Mouse (Mus musculus): Measurements from ENCODE around the gene Kcmf1. TPM values are rescaled to one million over a fixed set of nuclear protein-coding genes. Genes with fewer than 3 reads are reported as not detected.

Gene Kcmf1
- total RNA-seq, 2 experiments from 2014 or later, result 150 TPM

DNA sequence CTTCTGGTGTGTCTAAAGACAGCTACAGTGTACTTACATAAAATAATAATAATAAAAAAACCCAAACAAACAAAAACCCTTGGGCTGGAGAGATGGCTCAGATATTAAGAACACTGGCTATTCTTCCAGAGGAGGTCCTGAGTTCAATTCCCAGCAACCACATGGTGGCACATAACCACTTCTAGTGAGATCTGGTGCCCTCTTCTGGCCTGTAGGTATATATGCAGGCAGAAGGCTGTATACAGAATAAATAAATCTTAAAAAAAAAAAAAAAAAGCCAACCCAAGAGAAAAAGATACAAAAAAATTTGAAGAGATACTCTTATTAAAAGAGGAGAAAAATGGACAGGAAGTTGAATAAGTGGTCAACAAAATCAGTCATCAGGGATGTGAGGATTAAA, 102.0 kb downstream of the Kcmf1 start:
- intact Hi-C loops (cut with DNase I), result no loop called here
- DNase-seq, result no peak

DNA sequence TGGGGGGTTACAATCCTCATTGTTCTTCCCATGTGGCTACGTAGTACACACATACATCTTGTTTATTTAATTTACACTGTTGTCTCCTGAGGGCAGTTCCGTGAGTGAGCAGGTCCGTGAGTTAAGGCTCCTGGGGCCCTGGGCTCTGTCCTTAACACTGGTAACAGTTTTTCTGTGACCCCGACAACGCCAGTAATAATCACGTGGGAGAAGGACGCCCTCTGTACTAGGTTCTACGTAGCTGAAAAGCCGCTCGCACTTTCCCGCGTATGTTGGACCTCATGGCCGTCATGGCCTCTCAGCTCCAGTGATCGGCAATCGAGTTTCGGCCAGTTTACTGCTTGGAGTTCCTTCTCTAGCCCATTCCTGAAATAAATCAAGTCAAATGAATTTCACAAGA, 104.3 kb downstream of the Kcmf1 start:
- DNase-seq, result no peak
- intact Hi-C loops (cut with DNase I), result no loop called here

DNA sequence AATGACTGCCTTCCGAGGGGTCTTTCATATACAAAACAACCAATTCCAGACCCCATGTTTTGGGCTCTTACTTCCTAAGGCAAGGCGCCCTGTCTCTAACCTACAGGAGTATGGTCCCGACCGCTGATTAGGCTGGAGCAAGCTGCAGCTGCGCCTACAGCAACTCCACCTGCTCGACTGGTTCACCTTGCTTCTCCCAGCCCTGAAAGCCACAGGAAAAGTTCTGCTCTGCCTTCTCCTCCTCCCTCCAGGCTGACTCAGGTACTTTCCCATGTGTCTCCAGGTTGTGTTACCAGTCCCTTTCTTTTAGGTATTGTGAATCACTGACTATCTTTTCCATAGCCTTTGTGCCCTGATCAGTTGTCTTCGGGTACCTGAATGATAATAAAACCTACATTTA, 104.9 kb downstream of the Kcmf1 start:
- no peak for DNase-seq
- intact Hi-C loops (cut with DNase I), result no loop called here

DNA sequence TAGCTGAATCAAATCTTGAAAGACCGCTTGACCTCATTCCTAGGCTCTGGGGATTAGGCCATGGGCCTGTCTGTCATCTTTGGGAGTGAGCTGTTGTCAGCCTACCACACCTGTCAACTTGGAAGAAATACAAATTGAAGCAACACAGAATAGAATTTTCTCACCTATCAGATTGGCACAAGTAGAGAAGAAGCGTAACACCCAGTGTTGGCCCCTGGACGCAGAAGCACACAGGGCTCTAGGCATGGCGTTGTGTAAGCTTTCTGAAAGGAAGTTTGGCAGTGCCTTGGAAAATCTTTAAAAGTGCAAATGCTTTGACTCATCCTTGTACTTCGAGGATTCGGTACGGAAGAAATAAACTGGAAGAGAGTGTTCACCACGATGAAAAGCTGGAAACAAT, 107.1 kb downstream of the Kcmf1 start:
- intact Hi-C loops (cut with DNase I), result no loop called here

More for the DNA sequence above, 107.1 kb downstream of the Kcmf1 start:
- DNase-seq, result no peak

Other genes with a start within 250 kb of the Kcmf1 start
- gene Tcf7l1, start 110.7 kb downstream of the Kcmf1 start, total RNA-seq (2021), result 1 to 10 TPM; 4.0 to 5.7 TPM
- gene Tmsb10, start 58.8 kb upstream of the Kcmf1 start, total RNA-seq (2021), result 10 to 100 TPM; 61.2 to 79.8 TPM

Measured in gastrocnemius, postnatal 36 days (tissue).